Mouse (Mus musculus): Measurements from ENCODE around the gene Mtmr11.

- TF ChIP-seq CTCF (conservative IDR thresholded peaks at IDR 0.05; ENCODE audit: insufficient read depth, insufficient read length, low read depth, low read length) (peak; percentile 30; the same call in 1 of the 2 replicates), POLR2A (IDR thresholded peaks at IDR 0.05; ENCODE audit: low read depth, low read length) (no peak)
Observed at GRCm38 (mm10) chr3:96209242-96209641, 47.4 kb downstream of the Mtmr11 start.

Measured in kidney, adult 2 months (tissue).